20 mouse cellular contexts compared by ENCODE assay signal in genomic region chr14:54999868-55000267, GRCm38 (mm10). TPM values are rescaled to one million over a fixed set of nuclear protein-coding genes. Genes with fewer than 3 reads are reported as not detected.
"Had no signal": no experiment of that assay in that cellular context is flagged by ENCODE, and none has a peak within 500 bp of the region (broad histone marks: within the 10 kb centered on the region; RNA-seq: fewer than 3 reads in every experiment).

No protein-coding gene starts in this region.

RNA-seq across cellular contexts. Expression of gene Myh7, which starts 5.4 kb away (rescaled TPM):
- total RNA-seq: megakaryocyte, adult 5-6 weeks had no signal
- polyA plus RNA-seq: liver, adult 2 months; macrophage had no signal

RNA-seq across cellular contexts. Expression of gene Gm17428, which starts 23.1 kb away (rescaled TPM):
- total RNA-seq: layer of hippocampus, adult 18-20 months; layer of hippocampus, postnatal 25 days; left cerebral cortex, adult 18-20 months; left cerebral cortex, postnatal 10 days; left cerebral cortex, postnatal 36 days; liver, adult 2 months; megakaryocyte, adult 5-6 weeks had no signal
- polyA plus RNA-seq: kidney, embryonic 15.5 days; limb, embryonic 11.5 days; limb, embryonic 14.5 days; liver, adult 2 months; liver, embryonic 13.5 days; liver, embryonic 16.5 days; lung, adult 2 months; lung, embryonic 16.5 days; macrophage; midbrain, embryonic 13.5 days; neural tube, embryonic 12.5 days; neural tube, embryonic 15.5 days; stomach, embryonic 14.5 days; thymus, postnatal 0 days had no signal

RNA-seq across cellular contexts. Expression of gene Myh6, which starts 33.1 kb away (rescaled TPM):
- total RNA-seq: liver, adult 2 months; megakaryocyte, adult 5-6 weeks had no signal
- polyA plus RNA-seq: macrophage had no signal
